Mouse (Mus musculus) CH12.LX (cell line): Measurements from ENCODE around the gene Agbl2. TPM values are rescaled to one million over a fixed set of nuclear protein-coding genes. Genes with fewer than 3 reads are reported as not detected.

Source experiments
- DNase-seq: peaks from one replicate; pipeline ENCODE4 v3.0.0-alpha.2; 2013; ENCODE audit errors: extremely low read depth
- H3K27ac ChIP-seq: 2 replicates; pipeline ENCODE4 v1.5.1; 2012; ENCODE audit warnings: low read depth, mild to moderate bottlenecking, control low read depth, moderate library complexity; ENCODE audit not compliant: insufficient read depth
- H3K27me3 ChIP-seq: replicated peaks from 2 replicates; pipeline ENCODE3; 2012; ENCODE audit warnings: inconsistent platforms
- H3K36me3 ChIP-seq, 2 experiments: replicated peaks in 1 of 2; 2 replicates each; pipeline versions ENCODE3 to v1.6.1; 2012; ENCODE audit warnings: inconsistent platforms in 1 of 2, low read length in 1 of 2, mild to moderate bottlenecking in 1 of 2, mixed read lengths in 1 of 2, moderate library complexity in 1 of 2; ENCODE audit not compliant: control insufficient read depth in 1 of 2, insufficient read depth in 1 of 2
- H3K4me1 ChIP-seq, 2 experiments: 2 replicates each; pipeline ENCODE4 v1.6.1; 2012; ENCODE audit warnings: inconsistent platforms in 1 of 2, moderate library complexity in 1 of 2; ENCODE audit not compliant: insufficient read depth in 2 of 2, control insufficient read depth in 1 of 2
- H3K4me2 ChIP-seq: 2 replicates; pipeline ENCODE4 v1.6.1; 2012; ENCODE audit warnings: low read depth, mild to moderate bottlenecking, control low read depth; ENCODE audit not compliant: poor library complexity, insufficient read depth, severe bottlenecking
- H3K4me3 ChIP-seq, 3 experiments: fragments of 150-350 bp in 1 of 3; sonication (generic) in 1 of 3; replicated peaks in 1 of 3; 2 replicates each; pipeline versions ENCODE3 to v1.5.1; 2011 to 2012; ENCODE audit warnings: low read depth in 2 of 3, low read length in 2 of 3, mild to moderate bottlenecking in 2 of 3, moderate library complexity in 2 of 3, control low read depth in 1 of 3, improper control_type of control experiment in 1 of 3, inconsistent platforms in 1 of 3, mixed read lengths in 1 of 3; ENCODE audit not compliant: poor library complexity in 1 of 3
- H3K79me2 ChIP-seq: replicated peaks from 2 replicates; pipeline ENCODE4 v1.6.1; 2012; ENCODE audit warnings: mild to moderate bottlenecking, moderate library complexity; ENCODE audit not compliant: control insufficient read depth, poor library complexity, insufficient read depth, severe bottlenecking; ENCODE audit errors: extremely low read depth
- H3K9ac ChIP-seq: 2 replicates; pipeline ENCODE4 v1.6.1; 2012; ENCODE audit warnings: low read depth, mild to moderate bottlenecking, control low read depth, moderate library complexity; ENCODE audit not compliant: insufficient read depth
- H3K9me3 ChIP-seq: replicated peaks from 2 replicates; pipeline ENCODE3; 2012; ENCODE audit warnings: low read length, inconsistent platforms, mixed read lengths
- BHLHE40 ChIP-seq: IDR thresholded peaks from 2 replicates; pipeline ENCODE4 v1.6.1; 2011; ENCODE audit warnings: mild to moderate bottlenecking, low read depth, low read length, improper control_type of control experiment
- CHD2 ChIP-seq: IDR thresholded peaks from 2 replicates; pipeline ENCODE4 v1.6.1; 2011; ENCODE audit warnings: low read length, improper control_type of control experiment
- ELF1 ChIP-seq: IDR thresholded peaks from 2 replicates; pipeline ENCODE4 v1.6.1; 2014; ENCODE audit warnings: low read depth, mild to moderate bottlenecking, inconsistent platforms, low read length, improper control_type of control experiment
- EP300 ChIP-seq: IDR thresholded peaks from 2 replicates; pipeline ENCODE4 v1.6.1; 2011; ENCODE audit warnings: low read length, improper control_type of control experiment
- ETS1 ChIP-seq: conservative IDR thresholded peaks from 2 replicates; pipeline ENCODE4 v1.6.1; 2012; ENCODE audit warnings: low read depth, mild to moderate bottlenecking, inconsistent platforms, low read length, improper control_type of control experiment, moderate library complexity
- GABPA ChIP-seq: IDR thresholded peaks from 2 replicates; pipeline ENCODE4 v1.6.1; 2012; ENCODE audit warnings: low read depth, low read length, improper control_type of control experiment, inconsistent platforms; ENCODE audit not compliant: insufficient replicate concordance
- HCFC1 ChIP-seq: IDR thresholded peaks from 2 replicates; pipeline ENCODE4 v1.6.1; 2012; ENCODE audit warnings: low read depth, mild to moderate bottlenecking, inconsistent platforms, low read length, improper control_type of control experiment
- JUN ChIP-seq: IDR thresholded peaks from 2 replicates; pipeline ENCODE4 v1.6.1; 2011; ENCODE audit warnings: low read depth, mild to moderate bottlenecking, low read length, improper control_type of control experiment, moderate library complexity; ENCODE audit not compliant: insufficient read depth
- JUND ChIP-seq: conservative IDR thresholded peaks from 2 replicates; pipeline ENCODE4 v1.6.1; 2011; ENCODE audit warnings: low read depth, low read length, improper control_type of control experiment
- MAFK ChIP-seq: IDR thresholded peaks from 2 replicates; pipeline ENCODE4 v1.6.1; 2011; ENCODE audit warnings: low read length, improper control_type of control experiment; ENCODE audit not compliant: insufficient replicate concordance
- MAZ ChIP-seq: IDR thresholded peaks from 2 replicates; pipeline ENCODE4 v1.6.1; 2012; ENCODE audit warnings: low read depth, mild to moderate bottlenecking, inconsistent platforms, low read length, improper control_type of control experiment, moderate library complexity
- MEF2A ChIP-seq: IDR thresholded peaks from 2 replicates; pipeline ENCODE4 v1.6.1; 2014; ENCODE audit warnings: low read depth, mild to moderate bottlenecking, inconsistent platforms, low read length, improper control_type of control experiment, borderline replicate concordance
- MXI1 ChIP-seq: IDR thresholded peaks from 2 replicates; pipeline ENCODE4 v1.6.1; 2011; ENCODE audit warnings: mild to moderate bottlenecking, low read depth, low read length, improper control_type of control experiment
- NELFE ChIP-seq: IDR thresholded peaks from 2 replicates; pipeline ENCODE4 v1.6.1; 2011; ENCODE audit warnings: low read depth, low read length, improper control_type of control experiment
- SMC3 ChIP-seq: IDR thresholded peaks from 2 replicates; pipeline ENCODE4 v1.6.1; 2011; ENCODE audit warnings: low read depth, low read length, improper control_type of control experiment
- USF1 ChIP-seq: IDR thresholded peaks from 2 replicates; pipeline ENCODE4 v1.6.1; 2014; ENCODE audit warnings: low read depth, mild to moderate bottlenecking, inconsistent platforms, low read length, improper control_type of control experiment
- ZMIZ1 ChIP-seq: IDR thresholded peaks from 2 replicates; pipeline ENCODE4 v1.6.1; 2012; ENCODE audit warnings: low read depth, mild to moderate bottlenecking, inconsistent platforms, low read length, improper control_type of control experiment
- dilution Hi-C: fragments of 300-500 bp; cut with MboI; formaldehyde crosslinking; loops from 2 replicates; pipeline ENCODE4 v1.14.3; 2020; ENCODE audit warnings: low sequenced_read_pairs; ENCODE audit not compliant: extremely low pct_unique_long_range_greater_than_20kb, extremely low pct_ligation_motif_present
- in situ Hi-C: fragments of 300-500 bp; cut with MboI; formaldehyde crosslinking; loops from 3 replicates; pipeline ENCODE4 v1.14.3; 2019; ENCODE audit warnings: low sequenced_read_pairs, low pct_ligation_motif_present, low pct_unique_long_range_greater_than_20kb, mixed read lengths
- polyA plus RNA-seq: library from polyadenylated mRNA; unstranded; fragments of >175 nt; gene quantifications from 2 replicates; pipeline ENCODE4 v1.2.1, GENCODE M21; 2012; ENCODE audit warnings: low read depth; ENCODE audit not compliant: insufficient read length
- total RNA-seq, 2 experiments: library from RNA; depleted of rRNA; stranded (reverse); fragments of 300-350 nt in 1 of 2; fragments of >200 nt in 1 of 2; gene quantifications; 2 replicates each; pipeline ENCODE4 v1.2.3; 2012 to 2014

Gene Agbl2
- total and polyA plus RNA-seq, 3 experiments: not detected

- dilution Hi-C loops: no loop called here
- TF ChIP-seq GABPA (no peak), NELFE (no peak), ZMIZ1 (no peak), JUN (no peak), ELF1 (no peak)
- peak overlapping the region; percentile 84 for H3K4me2 ChIP-seq
- DNase-seq: no peak
- peaks cover 22 to 35% of the 10 kb centered on the region in 2 experiments for H3K36me3 ChIP-seq
- peaks cover 59% of the 10 kb centered on the region for H3K79me2 ChIP-seq
- peaks cover 10 to 30% of the 10 kb centered on the region in 2 experiments for H3K4me1 ChIP-seq
- no peaks in the 10 kb centered on the region for H3K9me3 ChIP-seq
- H3K4me3 ChIP-seq: peak overlapping the region; percentile 69 to 92 (median 74)
- in situ Hi-C loops: no loop called here
- peak overlapping the region; percentile 74 for H3K9ac ChIP-seq
- no peak overlapping the region for H3K27ac ChIP-seq
- H3K27me3 ChIP-seq: no peaks in the 10 kb centered on the region
These were observed 36.0 kb upstream of the Agbl2 start for GRCm38 (mm10) chr2:90746538-90746865.

- Histone ChIP-seq H3K4me1 (peaks cover 10 to 30% of the 10 kb centered on the region in 2 experiments), H3K36me3 (peaks cover 23 to 36% of the 10 kb centered on the region in 2 experiments), H3K9ac (peak overlapping the region; percentile 74; the same call in 1 of the 2 replicates), H3K4me3 (peak overlapping the region; percentile 69 to 92 (median 74)), H3K27ac (no peak overlapping the region), H3K4me2 (peak overlapping the region; percentile 84), H3K79me2 (peaks cover 59% of the 10 kb centered on the region), H3K27me3 (no peaks in the 10 kb centered on the region), H3K9me3 (no peaks in the 10 kb centered on the region)
- in situ Hi-C loops: no loop called here
- TF ChIP-seq ETS1: no peak
- no peak for TF ChIP-seq BHLHE40
- TF ChIP-seq MAFK: no peak
- no peak for TF ChIP-seq MXI1
- TF ChIP-seq EP300: no peak
- TF ChIP-seq MEF2A: no peak
- TF ChIP-seq HCFC1: no peak
- no peak for TF ChIP-seq SMC3
- TF ChIP-seq GABPA: no peak
- TF ChIP-seq JUND: no peak
- TF ChIP-seq MAZ: no peak
- TF ChIP-seq CHD2: no peak
- no peak for TF ChIP-seq USF1
- no peak for DNase-seq
- dilution Hi-C loops: no loop called here
These were observed 35.4 kb upstream of the Agbl2 start for GRCm38 (mm10) chr2:90747131-90747530.
